Mouse (Mus musculus) ovary, postnatal 14 days (tissue): Measurements from ENCODE around the gene 1700006A11Rik.
"Not testable (repeated sequence)": the region's sequence is repeated elsewhere in the genome, so short reads cannot be mapped to it uniquely, and the experiment has no call there.

ENCODE experiments used
- DNase-seq: peaks from one replicate; pipeline ENCODE4 v3.0.0; 2022; ENCODE audit warnings: low spot score

Gene 1700006A11Rik

GRCm38 (mm10) chr3:124425940-124426339 is at the start of gene 1700006A11Rik:
1700006A11Rik (minus strand) TSS chr3:124426040.
- DNase-seq, result no peak

GRCm38 (mm10) chr3:124474291-124474690 is 48.5 kb upstream of the 1700006A11Rik start:
- DNase-seq, result not testable (repeated sequence)

DNA sequence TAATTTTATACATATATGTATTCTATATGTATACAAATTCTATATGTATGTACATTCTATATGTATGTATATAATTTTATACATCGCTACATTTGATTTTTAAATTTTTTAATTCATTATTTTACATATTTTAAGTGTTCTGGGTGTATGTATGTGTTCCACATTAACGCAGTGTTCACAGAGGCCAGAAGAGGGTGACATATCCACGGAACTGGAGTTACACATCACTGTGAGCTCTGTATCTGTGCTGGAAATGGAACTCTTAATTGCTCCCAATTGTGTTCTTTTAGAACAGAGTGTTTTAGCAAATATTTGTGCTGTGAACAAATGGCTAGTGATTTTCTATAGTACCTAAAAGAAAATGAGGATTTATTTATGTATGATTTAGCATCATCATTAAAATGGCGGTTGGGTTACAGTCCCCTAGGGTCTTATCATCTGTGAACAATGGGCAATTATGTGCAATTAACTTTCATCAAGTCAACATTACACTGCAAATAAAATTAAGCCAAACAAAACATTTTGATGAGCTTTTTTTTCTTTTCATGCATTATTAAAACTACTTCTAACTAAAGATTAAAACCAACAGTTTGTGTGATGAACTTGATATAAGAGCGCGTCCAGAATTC is 40.4 kb upstream of the 1700006A11Rik start:
- DNase-seq, result no peak

- DNase-seq, result no peak
Measured at GRCm38 (mm10) chr3:124392201-124392600, 33.6 kb downstream of the 1700006A11Rik start.

GRCm38 (mm10) chr3:124390101-124390500 is 35.7 kb downstream of the 1700006A11Rik start:
- no peak for DNase-seq

DNA sequence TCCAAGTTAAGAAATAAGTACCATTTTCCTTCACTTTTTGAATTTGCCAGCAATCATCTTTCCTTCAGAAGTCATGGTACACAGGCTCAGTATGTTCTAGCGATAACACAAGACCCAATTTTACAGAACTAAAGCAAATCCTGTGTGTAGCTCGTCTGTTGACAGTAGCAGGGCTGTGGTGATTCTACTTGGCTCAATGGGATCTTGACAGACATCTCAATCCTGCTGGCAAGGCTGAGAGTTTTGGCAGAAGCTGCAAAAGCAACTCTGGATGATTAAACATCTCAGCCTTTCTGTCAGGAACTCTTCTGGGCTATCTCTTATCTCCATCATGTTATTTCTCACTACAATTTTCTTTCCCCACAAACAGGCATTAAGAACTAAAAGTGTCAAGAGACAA is 36.2 kb downstream of the 1700006A11Rik start:
- no peak for DNase-seq

DNA sequence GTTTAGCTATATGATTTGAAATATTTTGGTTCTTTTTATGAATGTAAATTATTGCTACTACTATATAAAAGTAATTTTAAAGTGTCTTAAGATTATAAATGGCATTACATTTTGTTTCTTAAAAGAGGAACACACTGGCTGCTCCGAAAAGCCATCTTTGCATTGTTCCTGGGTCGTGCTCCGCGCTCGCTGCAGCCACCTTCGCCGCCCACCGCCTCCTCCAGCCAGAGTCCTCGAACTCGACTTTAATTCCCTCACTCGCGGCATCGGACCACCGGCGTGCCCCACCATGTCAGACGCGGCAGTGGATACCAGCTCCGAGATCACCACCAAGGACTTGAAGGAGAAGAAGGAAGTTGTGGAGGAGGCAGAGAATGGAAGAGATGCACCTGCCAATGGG is 40.5 kb downstream of the 1700006A11Rik start:
- not testable (repeated sequence) for DNase-seq

- DNase-seq, result no peak
Measured at GRCm38 (mm10) chr3:124372031-124372430, 53.8 kb downstream of the 1700006A11Rik start.

- no peak for DNase-seq
Measured at GRCm38 (mm10) chr3:124357533-124357932, 68.3 kb downstream of the 1700006A11Rik start.
